Mouse (Mus musculus): ENCODE results near the gene Olfr574. TPM values are rescaled to one million over a fixed set of nuclear protein-coding genes. Genes with fewer than 3 reads are reported as not detected.

The Olfr574 gene
- polyA plus RNA-seq (2014; fragmentation: Illumina TruSeq; extraction: RNeasy Lipid Tissue Mini Kit (QIAGEN cat#74804)), result not detected

GRCm38 (mm10) chr7:102948167-102948566 is at the start of gene Olfr574:
Gene Olfr574 (plus strand): TSS chr7:102948467.

GRCm38 (mm10) chr7:102917032-102917875 is 31.0 kb upstream of the Olfr574 start, which contains the start of gene Olfr571:
Gene Olfr571 (minus strand): TSS chr7:102917536.

GRCm38 (mm10) chr7:102924109-102924508 is 24.2 kb upstream of the Olfr574 start, which contains the start of gene Olfr572:
Gene Olfr572 (plus strand): TSS chr7:102924409.

GRCm38 (mm10) chr7:102942475-102942874 is 5.8 kb upstream of the Olfr574 start, which contains the start of gene Olfr573-ps1:
Gene Olfr573-ps1 (minus strand): TSS chr7:102942575.

GRCm38 (mm10) chr7:102958593-102958992 is 10.3 kb downstream of the Olfr574 start, which contains the start of gene Olfr575:
Gene Olfr575 (minus strand): TSS chr7:102958775.

GRCm38 (mm10) chr7:102962360-102962759 is 14.1 kb downstream of the Olfr574 start, which contains the start of gene Olfr576:
Gene Olfr576 (plus strand): TSS chr7:102962660.

GRCm38 (mm10) chr7:102975843-102976242 is 27.6 kb downstream of the Olfr574 start, which contains the start of gene Olfr577:
Gene Olfr577 (minus strand): TSS chr7:102975943.

GRCm38 (mm10) chr7:102989224-102989623 is 41.0 kb downstream of the Olfr574 start, which contains the start of gene Olfr578:
Gene Olfr578 (minus strand): TSS chr7:102989324.

Other genes starting within 250 kb of the Olfr574 start
- 10.3 TPM for gene Olfr558, start 246.3 kb upstream of the Olfr574 start, polyA plus RNA-seq (2014; fragmentation: Illumina TruSeq; extraction: RNeasy Lipid Tissue Mini Kit (QIAGEN cat#74804))
- not detected for gene Olfr33, start 229.4 kb upstream of the Olfr574 start, polyA plus RNA-seq (2014; fragmentation: Illumina TruSeq; extraction: RNeasy Lipid Tissue Mini Kit (QIAGEN cat#74804))
- not detected for gene Olfr559, start 221.0 kb upstream of the Olfr574 start, polyA plus RNA-seq (2014; fragmentation: Illumina TruSeq; extraction: RNeasy Lipid Tissue Mini Kit (QIAGEN cat#74804))
- gene Olfr560, start 189.1 kb upstream of the Olfr574 start, polyA plus RNA-seq (2014; fragmentation: Illumina TruSeq; extraction: RNeasy Lipid Tissue Mini Kit (QIAGEN cat#74804)), result not detected
- 0.43 TPM for gene Olfr78, start 189.0 kb upstream of the Olfr574 start, polyA plus RNA-seq (2014; fragmentation: Illumina TruSeq; extraction: RNeasy Lipid Tissue Mini Kit (QIAGEN cat#74804))
- not detected for gene Olfr561, start 177.2 kb upstream of the Olfr574 start, polyA plus RNA-seq (2014; fragmentation: Illumina TruSeq; extraction: RNeasy Lipid Tissue Mini Kit (QIAGEN cat#74804))
- not detected for gene Olfr564, start 145.0 kb upstream of the Olfr574 start, polyA plus RNA-seq (2014; fragmentation: Illumina TruSeq; extraction: RNeasy Lipid Tissue Mini Kit (QIAGEN cat#74804))
- not detected for gene Olfr566, start 89.7 kb upstream of the Olfr574 start, polyA plus RNA-seq (2014; fragmentation: Illumina TruSeq; extraction: RNeasy Lipid Tissue Mini Kit (QIAGEN cat#74804))
- not detected for gene Olfr568, start 71.3 kb upstream of the Olfr574 start, polyA plus RNA-seq (2014; fragmentation: Illumina TruSeq; extraction: RNeasy Lipid Tissue Mini Kit (QIAGEN cat#74804))
- gene Olfr569, start 57.6 kb upstream of the Olfr574 start, polyA plus RNA-seq (2014; fragmentation: Illumina TruSeq; extraction: RNeasy Lipid Tissue Mini Kit (QIAGEN cat#74804)), result not detected
- not detected for gene Olfr570, start 53.9 kb upstream of the Olfr574 start, polyA plus RNA-seq (2014; fragmentation: Illumina TruSeq; extraction: RNeasy Lipid Tissue Mini Kit (QIAGEN cat#74804))
- gene Olfr571, start 30.9 kb upstream of the Olfr574 start, polyA plus RNA-seq (2014; fragmentation: Illumina TruSeq; extraction: RNeasy Lipid Tissue Mini Kit (QIAGEN cat#74804)), result not detected
- not detected for gene Olfr572, start 24.1 kb upstream of the Olfr574 start, polyA plus RNA-seq (2014; fragmentation: Illumina TruSeq; extraction: RNeasy Lipid Tissue Mini Kit (QIAGEN cat#74804))
- gene Olfr573-ps1, start 5.9 kb upstream of the Olfr574 start, polyA plus RNA-seq (2014; fragmentation: Illumina TruSeq; extraction: RNeasy Lipid Tissue Mini Kit (QIAGEN cat#74804)), result not detected
- not detected for gene Olfr575, start 10.3 kb downstream of the Olfr574 start, polyA plus RNA-seq (2014; fragmentation: Illumina TruSeq; extraction: RNeasy Lipid Tissue Mini Kit (QIAGEN cat#74804))
- not detected for gene Olfr576, start 14.2 kb downstream of the Olfr574 start, polyA plus RNA-seq (2014; fragmentation: Illumina TruSeq; extraction: RNeasy Lipid Tissue Mini Kit (QIAGEN cat#74804))
- not detected for gene Olfr577, start 27.5 kb downstream of the Olfr574 start, polyA plus RNA-seq (2014; fragmentation: Illumina TruSeq; extraction: RNeasy Lipid Tissue Mini Kit (QIAGEN cat#74804))
- gene Olfr578, start 40.9 kb downstream of the Olfr574 start, polyA plus RNA-seq (2014; fragmentation: Illumina TruSeq; extraction: RNeasy Lipid Tissue Mini Kit (QIAGEN cat#74804)), result not detected
- gene Olfr582, start 89.6 kb downstream of the Olfr574 start, polyA plus RNA-seq (2014; fragmentation: Illumina TruSeq; extraction: RNeasy Lipid Tissue Mini Kit (QIAGEN cat#74804)), result not detected
- not detected for gene Olfr583, start 102.8 kb downstream of the Olfr574 start, polyA plus RNA-seq (2014; fragmentation: Illumina TruSeq; extraction: RNeasy Lipid Tissue Mini Kit (QIAGEN cat#74804))
- not detected for gene Olfr584, start 133.4 kb downstream of the Olfr574 start, polyA plus RNA-seq (2014; fragmentation: Illumina TruSeq; extraction: RNeasy Lipid Tissue Mini Kit (QIAGEN cat#74804))
- gene Olfr585, start 149.3 kb downstream of the Olfr574 start, polyA plus RNA-seq (2014; fragmentation: Illumina TruSeq; extraction: RNeasy Lipid Tissue Mini Kit (QIAGEN cat#74804)), result not detected
- not detected for gene Olfr586, start 177.2 kb downstream of the Olfr574 start, polyA plus RNA-seq (2014; fragmentation: Illumina TruSeq; extraction: RNeasy Lipid Tissue Mini Kit (QIAGEN cat#74804))
- not detected for gene Olfr588-ps1, start 192.4 kb downstream of the Olfr574 start, polyA plus RNA-seq (2014; fragmentation: Illumina TruSeq; extraction: RNeasy Lipid Tissue Mini Kit (QIAGEN cat#74804))
- not detected for gene Olfr589, start 207.9 kb downstream of the Olfr574 start, polyA plus RNA-seq (2014; fragmentation: Illumina TruSeq; extraction: RNeasy Lipid Tissue Mini Kit (QIAGEN cat#74804))
- not detected for gene Olfr591, start 229.9 kb downstream of the Olfr574 start, polyA plus RNA-seq (2014; fragmentation: Illumina TruSeq; extraction: RNeasy Lipid Tissue Mini Kit (QIAGEN cat#74804))
- not detected for gene Olfr592, start 236.3 kb downstream of the Olfr574 start, polyA plus RNA-seq (2014; fragmentation: Illumina TruSeq; extraction: RNeasy Lipid Tissue Mini Kit (QIAGEN cat#74804))